Mouse (Mus musculus) intestine, embryonic 16.5 days (tissue): ENCODE measurements at regions not wholly inside any gene's neighbourhood (a gene's known extent, or its start where the extent isn't known, plus 50 kb on each side); places are given as distances from the start of the nearest gene placed in this dataset.

ENCODE experiments used
- ATAC-seq: fragments of 200-750 bp; cut with Nextera tagmentation; 2 replicates; pipeline ENCODE4 v1.8.0; 2017; ENCODE audit warnings: moderate TSS enrichment, moderate library complexity
- H3K27ac ChIP-seq: fragments of 300-500 bp; sonication (generic); 2 replicates; pipeline ENCODE4 v1.5.1; 2014; ENCODE audit warnings: mild to moderate bottlenecking, low read length
- H3K27me3 ChIP-seq: fragments of 300-500 bp; sonication (generic); replicated peaks from 2 replicates; pipeline ENCODE4 v1.6.1; 2014; ENCODE audit warnings: low read length, control low read depth, mixed read lengths; ENCODE audit not compliant: control insufficient read depth, insufficient read depth
- H3K36me3 ChIP-seq: fragments of 300-500 bp; sonication (generic); 2 replicates; pipeline ENCODE4 v1.6.1; 2014; ENCODE audit warnings: low read length, control low read depth; ENCODE audit not compliant: control insufficient read depth, insufficient read depth
- H3K4me1 ChIP-seq: fragments of 300-500 bp; sonication (generic); 2 replicates; pipeline ENCODE4 v1.6.1; 2014; ENCODE audit warnings: low read length, control low read depth, mixed read lengths; ENCODE audit not compliant: control insufficient read depth, insufficient read depth
- H3K4me2 ChIP-seq: fragments of 300-500 bp; sonication (generic); 2 replicates; pipeline ENCODE4 v1.6.1; 2014; ENCODE audit warnings: low read depth, low read length, control low read depth
- H3K4me3 ChIP-seq: fragments of 300-500 bp; sonication (generic); 2 replicates; pipeline ENCODE4 v1.5.1; 2014; ENCODE audit warnings: mild to moderate bottlenecking, low read length
- H3K9ac ChIP-seq: fragments of 300-500 bp; sonication (generic); 2 replicates; pipeline ENCODE4 v1.6.1; 2014; ENCODE audit warnings: low read depth, low read length
- H3K9me3 ChIP-seq: fragments of 300-500 bp; sonication (generic); 2 replicates; pipeline ENCODE4 v1.6.1; 2016; ENCODE audit warnings: low read length, control low read depth; ENCODE audit not compliant: control insufficient read depth
- WGBS: fragments of 180-500 bp; shearing (Covaris S2); extraction: QIAGEN DNeasy Blood & Tissue Kit; methylation state at CpG from one replicate; pipeline ENCODE4 v1.1.7; 2014; 5-methylcytosine and 5-hydroxymethylcytosine counted together

DNA sequence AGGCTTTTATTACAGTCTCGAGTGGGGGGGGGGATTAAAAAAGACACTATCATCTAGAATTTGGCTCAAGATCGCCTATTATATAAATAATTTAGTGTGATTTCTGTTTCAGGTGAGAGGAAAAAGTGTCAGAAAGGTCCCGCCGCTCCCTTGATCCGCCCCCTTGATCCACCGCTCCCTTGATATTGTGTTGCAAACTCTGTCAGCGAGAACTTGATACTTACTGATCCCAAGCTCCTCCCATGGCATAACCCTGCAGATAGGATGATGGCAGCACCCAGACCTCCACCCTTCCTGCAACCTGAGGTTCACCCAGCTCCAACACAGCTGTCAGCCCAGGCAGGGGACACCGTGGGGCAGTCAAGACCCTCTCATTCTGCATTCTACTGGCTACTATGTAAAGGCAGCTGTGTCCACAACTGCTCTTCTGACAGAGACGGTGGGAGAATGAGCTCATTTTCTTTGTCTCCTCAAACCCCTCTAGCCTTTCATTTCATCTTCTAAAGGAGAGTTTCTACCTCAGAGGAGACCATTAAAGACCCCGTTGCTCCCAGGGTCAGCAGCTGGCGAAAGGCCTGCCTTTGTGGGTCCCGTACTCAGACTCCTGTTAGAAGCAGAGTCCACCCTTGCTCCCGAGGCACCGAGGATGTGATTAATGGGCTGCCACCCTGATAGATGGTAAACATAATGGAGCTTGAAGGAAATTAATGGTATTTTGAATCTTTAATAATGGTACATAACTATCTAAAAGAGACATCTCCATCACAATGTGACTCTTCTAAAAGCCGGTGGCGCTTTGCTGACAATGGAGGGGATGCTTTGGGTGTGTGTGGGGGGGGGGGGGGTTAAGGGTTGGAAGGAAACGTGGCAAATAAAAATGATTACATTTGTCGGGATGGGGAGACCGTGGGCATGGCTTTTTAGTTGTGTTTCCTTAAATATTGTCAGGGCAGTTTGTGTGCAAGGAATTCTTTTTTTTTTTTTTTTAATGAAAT lies 58.7 kb upstream of the Cops8 start:
- Histone ChIP-seq H3K36me3 (no peaks in the 10 kb centered on the region), H3K9ac (no peak overlapping the region), H3K27ac (no peak overlapping the region), H3K4me2 (no peak overlapping the region), H3K9me3 (peaks cover 5% of the 10 kb centered on the region; the same call in 1 of the 2 replicates), H3K27me3 (no peaks in the 10 kb centered on the region), H3K4me1 (no peaks in the 10 kb centered on the region), H3K4me3 (no peak overlapping the region)
- 46% methylated on average over 19 of the region's 19 CpGs for WGBS
- ATAC-seq = no peak

DNA sequence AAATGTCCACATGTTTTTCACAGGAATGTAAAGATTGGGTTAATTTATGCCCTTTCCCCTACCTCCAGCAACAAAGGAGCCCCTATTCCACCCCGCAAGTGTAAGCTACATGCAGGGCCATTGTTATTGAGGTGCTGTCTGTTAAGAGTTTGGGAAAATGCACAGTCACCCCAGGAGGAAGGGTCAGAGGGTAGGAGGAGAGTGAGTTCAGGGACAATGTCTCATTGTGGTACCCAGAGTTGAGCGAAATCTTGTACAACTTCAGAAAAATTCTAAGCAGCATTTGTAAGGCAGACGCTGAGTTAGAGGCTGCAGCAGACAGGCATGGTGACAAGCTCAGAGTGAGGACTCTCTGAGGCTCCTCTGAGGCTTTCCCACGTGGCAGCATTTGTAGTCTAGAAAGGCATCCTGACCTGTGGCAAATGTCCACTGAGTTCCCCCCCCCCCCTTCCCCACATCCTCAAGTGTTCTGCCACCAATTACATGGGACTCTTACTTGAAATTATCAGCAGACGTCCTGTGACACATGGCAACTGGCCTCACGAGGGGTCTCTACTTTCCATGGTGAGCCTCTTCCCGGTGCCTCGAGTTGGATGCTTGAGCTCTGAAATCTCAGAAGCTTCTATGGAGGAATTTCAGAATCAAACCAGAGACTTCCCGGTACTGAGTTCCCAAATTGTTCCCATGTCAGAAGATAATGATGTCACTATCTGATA lies 57.8 kb upstream of the Cops8 start:
- no peak overlapping the region for H3K4me3 ChIP-seq
- no peak for ATAC-seq
- no peaks in the 10 kb centered on the region for H3K4me1 ChIP-seq
- H3K9me3 ChIP-seq = peaks cover 5% of the 10 kb centered on the region; the same call in 1 of the 2 replicates
- H3K27ac ChIP-seq = no peak overlapping the region
- no peak overlapping the region for H3K9ac ChIP-seq
- no peak overlapping the region for H3K4me2 ChIP-seq
- H3K27me3 ChIP-seq = no peaks in the 10 kb centered on the region
- 63% methylated on average over 9 of the region's 9 CpGs for WGBS
- no peaks in the 10 kb centered on the region for H3K36me3 ChIP-seq

DNA sequence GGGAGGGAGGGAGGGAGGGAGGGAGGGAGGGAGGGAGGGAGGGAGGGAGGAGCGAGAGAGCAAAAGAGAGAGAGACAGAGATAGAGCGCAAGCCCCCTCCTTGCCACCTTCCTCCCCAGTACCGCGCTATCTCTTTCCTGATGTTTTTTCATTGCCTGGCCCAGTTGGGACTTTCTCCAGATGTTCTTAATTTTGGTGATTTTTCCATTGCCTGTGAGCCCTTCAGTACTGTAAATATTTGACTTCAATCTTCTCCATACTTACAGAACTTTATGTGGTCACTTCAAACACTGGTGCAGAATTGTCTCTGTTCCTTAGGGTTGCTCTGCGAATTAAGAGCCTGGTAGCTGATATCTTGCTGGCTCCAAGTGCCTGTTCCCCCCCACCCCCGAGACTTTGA lies 50.1 kb upstream of the Cops8 start:
- 0 out of 2 replicates have a peak, but pooled peaks cover 3% of the 10 kb centered on the region for H3K9me3 ChIP-seq

More for the DNA sequence above, 50.1 kb upstream of the Cops8 start:
- ATAC-seq = no peak
- 73% methylated on average over 6 of the region's 6 CpGs for WGBS
- Histone ChIP-seq H3K36me3 (no peaks in the 10 kb centered on the region), H3K27ac (no peak overlapping the region), H3K4me3 (no peak overlapping the region), H3K4me1 (no peaks in the 10 kb centered on the region), H3K27me3 (no peaks in the 10 kb centered on the region), H3K9ac (no peak overlapping the region), H3K4me2 (no peak overlapping the region)
